Mouse (Mus musculus) kidney, adult 2 months (tissue): ENCODE results near the gene Klk10.

Source experiments
- CTCF ChIP-seq: fragments of 200-500 bp; conservative IDR thresholded peaks from 2 replicates; pipeline ENCODE4 v1.5.1; 2011; ENCODE audit warnings: low read depth, mild to moderate bottlenecking, control low read depth, low read length, moderate library complexity, mixed read lengths; ENCODE audit not compliant: insufficient read depth, insufficient read length
- POLR2A ChIP-seq: fragments of 200-500 bp; IDR thresholded peaks from one replicate; pipeline ENCODE4 v1.6.1; 2011; ENCODE audit warnings: low read depth, low read length, control low read depth

- TF ChIP-seq CTCF = no peak
- TF ChIP-seq POLR2A = no peak
These were observed 12.2 kb upstream of the Klk10 start, which contains the start of gene Klk12 for GRCm38 (mm10) chr7:43768597-43768996.
